Mouse (Mus musculus): ENCODE results near the gene Pih1d1.
A peak's percentile ranks its signal among the peaks of the same experiment; 100 is the strongest.

DNA sequence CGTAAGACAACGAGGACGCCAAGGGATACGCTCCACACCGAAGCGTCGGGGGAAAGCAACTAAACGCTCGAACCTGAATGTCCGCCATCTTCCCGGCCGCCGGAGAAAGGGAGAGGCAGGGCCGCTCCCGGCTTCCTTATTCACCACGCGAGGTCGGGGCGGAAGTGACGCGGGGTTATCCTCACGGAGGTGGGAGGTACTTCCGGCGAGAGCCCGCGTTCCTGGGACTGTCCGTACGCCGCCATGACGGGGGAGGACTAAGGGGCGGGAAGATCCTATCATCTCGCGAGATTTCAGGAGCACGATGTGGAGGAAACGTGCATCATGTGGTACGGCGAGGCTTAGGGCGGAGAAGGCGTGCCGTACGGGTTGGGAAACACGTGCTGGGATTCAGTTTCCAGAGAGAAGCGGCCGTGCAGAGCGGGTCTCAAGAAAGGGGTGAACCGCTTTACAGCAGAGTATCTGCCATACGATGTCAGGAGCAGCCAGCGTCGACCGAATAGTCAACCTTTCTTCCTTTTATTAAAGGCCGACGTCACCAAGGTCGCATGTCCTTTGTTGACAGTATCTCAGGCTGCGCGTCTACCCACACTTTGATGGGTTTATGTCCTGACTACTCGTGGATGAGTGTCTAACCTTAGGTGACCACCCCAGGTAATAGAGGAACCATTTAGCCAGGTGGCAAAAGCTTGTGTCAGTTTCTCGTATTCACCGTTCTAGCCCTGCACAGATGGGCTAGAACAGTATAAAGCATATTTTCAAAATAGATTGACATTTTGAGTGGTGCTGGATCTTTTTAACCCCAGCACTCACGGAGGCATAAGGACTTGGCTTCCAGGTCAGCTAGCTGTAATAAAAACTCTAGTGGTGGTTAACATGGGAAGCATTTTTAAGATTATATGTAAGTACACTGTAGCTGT is 29.6 kb upstream of the Pih1d1 start, which contains the start of gene Rps11:
- TF ChIP-seq CTCF (conservative IDR thresholded peaks at IDR 0.05; ENCODE audit: insufficient read depth, insufficient read length, low read depth, low read length), result 0 out of 2 replicates have a peak, but pooled peaks have one; percentile 2
- peak; percentile 66 for TF ChIP-seq POLR2A (IDR thresholded peaks at IDR 0.05; ENCODE audit: low read depth, low read length)
